Mouse (Mus musculus) Patski (cell line): Measurements from ENCODE around the gene Atg16l1. TPM values are rescaled to one million over a fixed set of nuclear protein-coding genes. Genes with fewer than 3 reads are reported as not detected.

ENCODE experiments used
- ATAC-seq: fragments of 100-300 bp; one replicate; pipeline ENCODE4 v1.8.0; 2021
- CTCF ChIA-PET: fragments of 350-600 bp; sonication (Branson Sonifier 250); formaldehyde crosslinking; loops from one replicate; lab custom pipeline; 2022; ENCODE audit warnings: inconsistent platforms; lab: Charles Lee
- POLR2A ChIA-PET: fragments of 350-600 bp; sonication (Branson Sonifier 250); formaldehyde crosslinking; loops from one replicate; lab custom pipeline; 2022; ENCODE audit warnings: antibody characterized with exemption, inconsistent platforms; lab: Charles Lee
- DNase-seq: peaks from one replicate; pipeline ENCODE4 v3.0.0-alpha.2; 2011; ENCODE audit warnings: low read depth, low spot score
- H3K27me3 ChIP-seq: fragments of 371-371 bp; one replicate; pipeline ENCODE4 v1.5.1; 2021
- CTCF ChIP-seq: fragments of 100-300 bp; IDR thresholded peaks from one replicate; pipeline ENCODE4 v1.5.1; 2021
- in situ Hi-C: fragments of 300-500 bp; cut with MboI; formaldehyde crosslinking; loops from 3 replicates; pipeline ENCODE4 v1.11.1; 2018; ENCODE audit warnings: low pct_unique_long_range_greater_than_20kb, mixed read lengths
- polyA plus RNA-seq: library from polyadenylated mRNA; unstranded; gene quantifications from one replicate; pipeline ENCODE4 v1.2.3, GENCODE M21; 2021

Gene Atg16l1
- polyA plus RNA-seq, 1 experiment from 2014 or later = 39.7 TPM

DNA sequence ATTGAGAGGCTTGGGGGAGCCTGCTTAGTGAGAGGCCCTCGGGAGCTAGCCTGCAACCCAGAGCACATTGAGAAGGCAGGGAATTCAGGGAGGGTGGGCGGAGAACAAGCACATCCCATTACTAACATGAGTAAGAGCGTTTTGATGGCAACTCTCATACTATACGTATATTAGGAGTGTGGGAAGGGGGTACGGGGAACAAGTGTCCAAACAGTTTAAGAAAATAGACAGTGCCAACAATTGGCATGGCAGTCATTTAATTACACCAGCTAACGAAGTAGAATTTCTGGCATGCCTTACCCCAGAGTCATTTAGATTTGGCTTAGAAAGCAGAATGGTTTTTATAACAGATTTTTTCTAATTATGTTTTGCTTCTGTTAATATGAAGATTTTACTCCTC is 25.8 kb upstream of the Atg16l1 start:
- ATAC-seq (no peak), DNase-seq (no peak)
- TF ChIP-seq CTCF = no peak
- no peaks in the 10 kb centered on the region for H3K27me3 ChIP-seq
- in situ Hi-C loops = loop anchor here (10.0 kb wide), 1 partner anchor 1875 kb away; no protein-coding TSS in a partner anchor
- CTCF ChIA-PET = interaction anchor here (1.5 kb wide), 1 partner anchor 23 kb away, joined by 4 read pairs; no protein-coding TSS in a partner anchor
- POLR2A ChIA-PET = no interaction called here

DNA sequence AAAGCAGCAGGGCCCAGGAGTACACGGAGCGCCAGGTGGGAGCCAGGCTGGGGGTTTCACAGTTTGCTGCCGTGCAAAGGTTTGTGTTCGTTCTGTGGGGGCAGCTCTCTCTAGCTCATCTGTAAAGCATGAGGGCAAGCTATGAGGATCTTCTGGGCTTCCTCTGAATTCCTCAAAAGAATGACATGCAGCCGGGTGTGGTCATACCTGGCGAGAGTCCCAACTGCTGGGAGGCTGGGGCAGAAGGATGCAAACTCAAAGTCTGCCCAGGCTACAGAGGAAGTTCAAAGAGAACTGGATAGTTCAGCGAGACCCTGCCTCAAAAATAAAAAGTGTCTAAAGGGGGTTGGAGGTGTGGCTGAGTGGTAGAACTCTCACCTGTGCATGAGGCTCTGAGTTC is 25.4 kb upstream of the Atg16l1 start:
- in situ Hi-C loops = loop anchor here (10.0 kb wide), 1 partner anchor 1875 kb away; no protein-coding TSS in a partner anchor
- TF ChIP-seq CTCF = no peak
- DNase-seq (no peak), ATAC-seq (no peak)
- POLR2A ChIA-PET = no interaction called here
- CTCF ChIA-PET = no interaction called here
- no peaks in the 10 kb centered on the region for H3K27me3 ChIP-seq

DNA sequence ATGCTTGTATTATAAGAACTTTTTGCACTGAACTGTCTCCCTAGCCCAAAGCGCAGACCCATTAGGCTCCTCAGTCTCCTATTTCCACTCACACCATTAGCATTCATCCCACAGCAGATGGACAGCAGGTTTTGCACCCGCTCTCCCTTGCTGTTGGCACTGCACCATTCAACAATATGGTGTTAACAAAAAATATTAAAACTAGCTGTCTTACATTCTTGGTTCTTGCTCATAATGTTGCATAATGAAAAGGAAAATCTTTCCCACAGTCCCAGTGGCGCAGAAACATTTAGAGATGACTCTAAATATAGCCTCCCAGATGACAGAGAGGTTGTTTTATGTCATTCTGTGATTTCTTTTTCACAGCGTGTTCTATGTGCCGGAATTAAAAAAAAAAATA is 22.5 kb upstream of the Atg16l1 start:
- ChIA-PET POLR2A (no interaction called here), CTCF (no interaction called here)
- in situ Hi-C loops = loop anchor here (10.0 kb wide), 1 partner anchor 1878 kb away; no protein-coding TSS in a partner anchor
- DNase-seq (no peak), ATAC-seq (no peak)
- H3K27me3 ChIP-seq = no peaks in the 10 kb centered on the region
- TF ChIP-seq CTCF = no peak

DNA sequence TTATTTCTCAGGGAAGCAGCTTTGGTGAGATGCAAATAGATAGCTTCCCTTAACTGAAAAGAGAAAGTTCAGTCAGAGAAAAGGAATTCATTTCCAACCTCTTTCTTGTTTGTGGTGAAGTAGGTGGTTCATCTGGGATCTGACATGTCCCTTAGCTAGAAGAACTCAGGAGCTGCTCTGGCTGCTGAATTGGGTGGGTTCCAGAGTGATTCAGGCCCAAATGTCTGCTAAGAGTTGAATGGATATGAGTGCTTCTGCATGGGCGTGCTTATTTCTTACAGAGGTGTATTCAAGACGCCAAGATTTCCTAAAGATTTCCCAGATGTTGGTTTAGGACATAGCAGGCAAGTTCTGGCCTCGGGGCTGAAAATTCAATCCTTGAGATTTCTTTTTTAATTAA is 21.5 kb upstream of the Atg16l1 start:
- ATAC-seq (no peak), DNase-seq (no peak)
- no peaks in the 10 kb centered on the region for H3K27me3 ChIP-seq
- in situ Hi-C loops = loop anchor here (10.0 kb wide), 1 partner anchor 1879 kb away; no protein-coding TSS in a partner anchor
- TF ChIP-seq CTCF = no peak
- ChIA-PET CTCF (interaction anchor here (0.7 to 0.8 kb wide), 2 partner anchors 165 to 285 kb away, joined by 3 read pairs; no protein-coding TSS in a partner anchor), POLR2A (no interaction called here)

DNA sequence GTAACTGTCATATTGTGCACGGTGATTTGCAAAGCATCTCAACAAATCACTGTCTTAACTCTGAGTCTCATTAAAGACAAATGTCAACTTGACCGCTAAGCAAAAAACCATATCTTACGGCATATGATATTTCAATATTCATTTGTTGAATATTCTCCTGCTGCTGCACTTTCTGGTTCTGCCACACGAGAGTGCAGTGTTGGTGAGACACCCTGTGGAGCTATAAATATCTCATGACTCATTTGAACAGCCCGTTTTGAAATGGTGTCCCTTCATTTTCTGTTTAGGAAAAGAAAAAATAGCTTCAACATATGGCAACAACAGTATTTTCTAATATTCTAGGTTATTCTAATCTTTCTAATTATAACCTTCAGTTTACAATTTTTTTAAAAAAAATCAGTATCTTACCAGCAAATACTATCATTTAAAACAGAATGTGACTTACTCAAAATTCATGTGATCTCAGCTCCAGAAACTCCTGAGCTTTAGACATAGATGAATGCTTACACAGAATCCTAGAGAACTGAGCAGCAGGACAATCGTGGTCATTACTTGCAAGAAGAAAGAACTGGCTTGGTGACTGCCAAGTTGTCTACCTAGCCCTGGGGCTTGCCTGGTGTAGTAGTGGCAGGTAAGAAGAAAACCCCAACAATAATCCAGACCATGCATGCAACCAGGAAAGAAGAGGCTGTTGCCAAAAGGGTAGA is 14.9 kb upstream of the Atg16l1 start:
- CTCF ChIA-PET = interaction anchor here (1.0 to 3.3 kb wide), 4 partner anchors 10 to 293 kb away, joined by 3 to 20 read pairs (median 4); no protein-coding TSS in a partner anchor
- H3K27me3 ChIP-seq = no peaks in the 10 kb centered on the region
- ATAC-seq = no peak
- TF ChIP-seq CTCF = peak; percentile 48
- POLR2A ChIA-PET = interaction anchor here (1.1 kb wide), 1 partner anchor 25 kb away, joined by 3 read pairs; no protein-coding TSS in a partner anchor
- in situ Hi-C loops = no loop called here
- DNase-seq = no peak

DNA sequence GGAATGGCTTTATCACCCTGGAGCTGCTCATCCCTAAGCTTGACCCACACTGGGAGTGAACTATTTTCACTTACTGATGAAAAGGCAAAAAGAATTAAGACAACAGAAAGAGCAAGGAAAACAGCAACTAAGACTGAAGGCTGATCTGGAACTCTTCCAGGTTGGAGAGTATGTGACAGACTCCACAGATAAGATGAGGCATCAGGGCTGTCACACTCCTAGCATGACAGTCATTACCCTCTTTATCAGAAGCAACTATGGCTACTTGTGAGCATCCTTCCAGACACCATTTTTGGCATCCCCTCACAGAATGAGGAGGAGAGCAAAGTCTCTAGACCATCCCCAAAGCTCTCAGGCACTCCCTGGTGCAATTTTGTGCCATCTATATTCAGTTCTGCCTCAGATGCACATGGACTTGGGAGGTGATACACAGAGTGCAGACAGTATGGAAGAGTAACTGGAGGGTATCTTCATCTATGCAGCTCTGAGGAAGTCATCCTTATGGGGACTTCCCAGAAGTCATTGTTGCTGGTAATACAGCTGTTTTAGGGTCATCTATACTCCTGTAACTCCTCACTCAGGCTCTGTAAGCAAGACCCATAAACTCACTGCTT is 6.2 kb upstream of the Atg16l1 start:
- no peak for TF ChIP-seq CTCF
- ATAC-seq = no peak
- POLR2A ChIA-PET = no interaction called here
- DNase-seq = no peak
- peaks cover 13% of the 10 kb centered on the region for H3K27me3 ChIP-seq
- in situ Hi-C loops = no loop called here
- CTCF ChIA-PET = interaction anchor here (4.0 kb wide), 1 partner anchor 9 kb away, joined by 20 read pairs; no protein-coding TSS in a partner anchor

DNA sequence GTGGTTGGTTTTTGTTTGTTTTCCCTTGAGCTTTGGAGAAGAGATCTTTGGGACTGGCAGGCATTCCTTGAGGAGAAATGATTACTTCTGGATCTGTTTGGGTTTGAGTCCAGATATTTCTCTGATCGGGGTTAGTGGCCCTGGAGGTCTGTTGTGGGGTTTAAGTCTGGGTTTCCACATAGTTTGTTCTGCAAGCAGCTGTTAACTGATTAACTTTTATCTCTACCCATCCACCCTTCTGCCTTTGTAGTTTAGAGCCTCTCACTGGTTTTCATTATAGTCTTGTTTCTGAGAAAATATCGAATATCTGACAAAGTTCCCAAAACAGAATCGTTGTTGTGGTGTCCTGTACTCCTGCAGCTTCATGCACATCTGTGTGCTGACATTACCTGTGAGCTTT is 8.2 kb downstream of the Atg16l1 start:
- in situ Hi-C loops = no loop called here
- TF ChIP-seq CTCF = no peak
- no peak for ATAC-seq
- H3K27me3 ChIP-seq = no peaks in the 10 kb centered on the region
- CTCF ChIA-PET = no interaction called here
- POLR2A ChIA-PET = no interaction called here
- DNase-seq = no peak

DNA sequence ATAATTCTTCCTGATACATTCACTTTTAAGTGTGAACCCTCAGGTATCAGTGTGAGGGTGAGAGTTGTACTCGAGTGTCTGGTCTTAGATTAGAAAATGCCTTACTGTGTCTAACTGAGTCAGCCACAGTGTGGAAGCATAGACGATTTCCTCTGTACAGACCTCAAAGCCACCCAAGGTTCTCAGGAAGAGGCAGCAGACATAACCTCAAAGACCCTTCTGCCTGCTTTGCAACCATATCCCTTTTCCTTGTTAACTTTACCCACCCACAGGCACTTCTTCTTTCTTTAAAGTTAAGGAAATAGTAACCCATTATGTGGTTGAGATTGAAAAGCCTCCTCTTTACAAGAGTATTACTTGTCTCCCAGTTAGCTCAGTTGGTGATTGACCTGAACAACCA is 10.1 kb downstream of the Atg16l1 start:
- ChIA-PET POLR2A (no interaction called here), CTCF (no interaction called here)
- DNase-seq = no peak
- ATAC-seq = no peak
- in situ Hi-C loops = no loop called here
- TF ChIP-seq CTCF = no peak
- H3K27me3 ChIP-seq = no peaks in the 10 kb centered on the region

DNA sequence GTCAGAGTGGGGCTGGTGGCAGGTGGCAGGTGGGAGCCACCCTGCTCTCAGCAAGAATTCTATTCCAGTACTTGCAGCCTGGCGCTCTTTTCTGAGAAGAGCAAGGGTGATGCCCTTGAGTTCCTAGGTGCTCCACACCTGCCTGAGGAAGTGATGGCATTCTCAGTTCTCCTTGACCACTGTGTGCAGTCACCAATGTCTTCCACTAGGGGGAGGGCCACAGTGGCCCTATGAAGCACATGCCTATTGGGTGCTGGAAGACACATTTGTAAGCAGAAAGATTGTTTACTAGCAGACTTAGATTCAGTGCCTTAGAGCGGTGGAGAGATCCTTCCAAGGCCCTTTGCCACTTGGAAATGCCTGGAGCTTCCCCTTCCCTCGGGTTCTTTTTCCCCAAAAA is 10.6 kb downstream of the Atg16l1 start:
- ChIA-PET CTCF (interaction anchor here (0.8 to 1.6 kb wide), 5 partner anchors 10 to 168 kb away, joined by 3 to 5 read pairs (median 4); no protein-coding TSS in a partner anchor), POLR2A (no interaction called here)
- no peaks in the 10 kb centered on the region for H3K27me3 ChIP-seq
- DNase-seq = no peak
- in situ Hi-C loops = no loop called here
- TF ChIP-seq CTCF = peak; percentile 81
- ATAC-seq = peak; percentile 44

DNA sequence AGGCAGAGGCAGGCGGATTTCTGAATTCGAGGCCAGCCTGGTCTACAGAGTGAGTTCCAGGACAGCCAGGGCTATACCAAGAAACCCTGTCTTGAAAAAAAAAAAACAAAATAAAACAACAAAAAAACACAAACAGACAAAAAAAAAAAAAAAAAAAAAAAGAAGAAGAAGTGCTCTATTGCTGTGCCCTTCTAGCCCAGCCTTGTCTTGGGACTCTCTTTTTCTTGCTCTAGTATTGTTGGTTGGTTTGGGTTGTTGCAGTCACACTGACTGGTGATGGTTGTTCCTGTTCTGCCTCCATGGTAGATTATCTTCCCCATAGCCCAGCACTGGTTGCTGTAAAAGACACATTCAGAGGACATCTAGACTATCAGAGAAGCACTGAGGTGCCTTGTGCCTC is 13.6 kb downstream of the Atg16l1 start:
- CTCF ChIA-PET = interaction anchor here (0.9 kb wide), 1 partner anchor 114 kb away, joined by 3 read pairs; no protein-coding TSS in a partner anchor
- in situ Hi-C loops = no loop called here
- no peak for TF ChIP-seq CTCF
- ATAC-seq (no peak), DNase-seq (no peak)
- POLR2A ChIA-PET = interaction anchor here (0.5 kb wide), 1 partner anchor 13 kb away, joined by 8 read pairs; the partner anchor contains the start of gene Atg16l1
- H3K27me3 ChIP-seq = no peaks in the 10 kb centered on the region

DNA sequence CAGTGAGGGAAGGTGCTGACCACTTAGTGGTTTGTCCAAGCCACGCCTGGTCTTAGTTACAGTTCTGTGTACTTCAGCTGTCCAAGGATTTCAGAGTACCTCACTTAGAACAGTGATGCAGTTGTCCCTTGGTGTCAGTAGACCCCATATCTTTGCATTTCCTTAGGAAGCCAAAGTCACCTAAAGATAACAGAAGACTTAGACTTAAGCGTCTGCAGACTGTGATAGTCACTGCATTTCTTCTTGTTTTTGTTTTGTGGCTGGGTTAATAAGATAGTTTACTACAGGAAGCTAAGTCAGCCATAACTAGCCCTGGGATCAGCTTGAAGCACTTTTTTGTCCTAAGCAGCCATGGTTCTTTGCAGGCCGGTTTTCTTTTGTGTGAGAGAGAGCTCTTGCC is 14.8 kb downstream of the Atg16l1 start:
- no peak for TF ChIP-seq CTCF
- in situ Hi-C loops = no loop called here
- H3K27me3 ChIP-seq = no peaks in the 10 kb centered on the region
- CTCF ChIA-PET = interaction anchor here (1.4 kb wide), 1 partner anchor 9 kb away, joined by 5 read pairs; no protein-coding TSS in a partner anchor
- POLR2A ChIA-PET = no interaction called here
- no peak for ATAC-seq
- no peak for DNase-seq
